Mouse (Mus musculus) urinary bladder, postnatal 4 days (tissue): ENCODE measurements around the gene Ppp1r10.
A peak's percentile ranks its signal among the peaks of the same experiment; 100 is the strongest.

ENCODE experiments used
- DNase-seq, 2 experiments: peaks; one replicate each; pipeline ENCODE4 v3.0.0; 2021 to 2022; ENCODE audit warnings: low spot score in 2 of 2

Gene Ppp1r10

GRCm38 (mm10) chr17:35916297-35917142 lies at the start of gene Ppp1r10, which contains the start of gene Mrps18b:
Gene Ppp1r10 (plus strand): TSS chr17:35916434.
Gene Mrps18b (minus strand): TSS chr17:35916389.
- DNase-seq, result peak; percentile 99

GRCm38 (mm10) chr17:35866911-35867890 lies 49.0 kb upstream of the Ppp1r10 start:
- DNase-seq, result no peak

- no peak for DNase-seq
Measured at GRCm38 (mm10) chr17:35868165-35868820, 47.9 kb upstream of the Ppp1r10 start.

DNA sequence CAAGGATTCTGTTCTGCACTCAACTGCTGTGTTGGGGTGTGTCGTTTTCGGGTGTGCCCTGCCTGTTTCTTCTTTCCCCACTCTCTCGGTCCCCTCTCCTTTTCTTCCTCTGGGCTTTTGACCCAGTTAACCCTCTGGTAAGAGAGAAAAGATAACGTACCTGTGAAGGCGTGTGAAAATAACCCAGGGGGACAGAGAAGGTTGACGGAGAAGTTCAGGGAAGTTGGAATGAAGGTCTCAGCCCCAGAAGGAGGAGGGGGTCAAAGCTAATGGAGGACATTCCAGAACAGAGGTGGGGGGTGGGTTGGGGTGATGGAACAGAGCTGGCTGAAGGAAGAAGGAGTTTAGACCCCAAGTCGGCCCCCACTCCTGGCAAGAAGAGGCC lies 47.3 kb upstream of the Ppp1r10 start:
- no peak for DNase-seq

GRCm38 (mm10) chr17:35869346-35870067 lies 46.7 kb upstream of the Ppp1r10 start:
- DNase-seq, result no peak

- no peak for DNase-seq
Measured at GRCm38 (mm10) chr17:35870151-35870883, 45.9 kb upstream of the Ppp1r10 start.

GRCm38 (mm10) chr17:35870884-35871696 lies 45.1 kb upstream of the Ppp1r10 start:
- no peak for DNase-seq

DNA sequence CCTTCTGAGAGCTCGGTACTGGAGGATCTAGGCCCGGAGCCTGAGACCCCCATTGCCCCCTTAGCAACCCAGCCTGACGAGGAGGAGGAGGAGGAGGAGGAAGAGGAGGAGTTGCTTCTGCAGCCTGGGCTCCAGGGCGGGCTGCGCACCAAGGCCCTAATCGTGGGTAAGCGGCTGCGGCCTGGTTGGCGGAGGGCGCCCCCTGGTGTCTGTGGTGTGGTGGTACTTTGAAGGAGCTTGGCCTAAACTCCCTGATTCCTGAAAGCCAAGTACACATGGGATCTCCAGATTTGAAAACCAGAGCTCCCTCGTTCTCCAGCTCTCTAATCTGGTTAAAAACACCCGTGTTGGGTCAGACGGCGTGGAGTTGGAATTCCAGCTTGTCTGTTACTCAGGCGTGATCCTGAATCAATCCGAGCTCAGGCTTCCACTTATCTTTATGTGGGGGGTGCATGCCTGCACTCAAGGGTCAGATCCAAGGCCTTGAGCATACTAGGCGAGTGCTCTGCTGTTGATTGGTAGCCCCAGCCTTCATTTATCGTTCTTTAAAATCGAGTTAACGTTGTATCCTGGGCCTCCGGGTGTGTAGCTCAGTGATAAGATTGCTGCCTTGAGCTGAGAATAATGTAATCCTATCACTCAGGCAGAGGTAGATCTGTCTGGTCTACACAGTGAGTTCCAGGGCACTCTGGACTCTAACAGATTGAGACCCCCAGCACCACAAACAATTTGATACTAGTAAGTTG lies 42.3 kb upstream of the Ppp1r10 start:
- peak; percentile 86 to 92 for DNase-seq

GRCm38 (mm10) chr17:35874721-35875120 lies 41.5 kb upstream of the Ppp1r10 start:
- no peak for DNase-seq

- DNase-seq, result peak; percentile 88 to 95
Measured at GRCm38 (mm10) chr17:35879245-35880057, 36.8 kb upstream of the Ppp1r10 start, which contains the start of gene Dhx16. Gene Dhx16 (plus strand): TSS chr17:35879819.

DNA sequence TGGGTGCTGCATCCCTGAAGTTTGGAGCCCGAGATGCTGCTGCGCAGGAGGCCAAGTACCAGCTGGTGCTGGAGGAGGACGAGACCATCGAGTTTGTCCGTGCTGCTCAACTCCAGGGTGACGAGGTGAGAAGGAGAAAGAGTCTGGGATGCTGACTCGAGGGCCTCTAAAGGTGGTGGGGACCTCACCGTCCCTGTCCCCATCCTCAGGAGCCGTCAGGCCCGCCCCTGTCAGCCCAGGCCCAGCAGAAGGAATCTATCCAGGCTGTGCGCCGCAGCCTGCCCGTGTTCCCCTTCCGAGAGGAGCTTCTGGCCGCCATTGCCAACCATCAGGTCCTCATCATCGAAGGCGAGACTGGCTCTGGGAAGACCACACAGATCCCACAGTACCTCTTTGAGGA lies 33.3 kb upstream of the Ppp1r10 start:
- DNase-seq, result no peak

DNA sequence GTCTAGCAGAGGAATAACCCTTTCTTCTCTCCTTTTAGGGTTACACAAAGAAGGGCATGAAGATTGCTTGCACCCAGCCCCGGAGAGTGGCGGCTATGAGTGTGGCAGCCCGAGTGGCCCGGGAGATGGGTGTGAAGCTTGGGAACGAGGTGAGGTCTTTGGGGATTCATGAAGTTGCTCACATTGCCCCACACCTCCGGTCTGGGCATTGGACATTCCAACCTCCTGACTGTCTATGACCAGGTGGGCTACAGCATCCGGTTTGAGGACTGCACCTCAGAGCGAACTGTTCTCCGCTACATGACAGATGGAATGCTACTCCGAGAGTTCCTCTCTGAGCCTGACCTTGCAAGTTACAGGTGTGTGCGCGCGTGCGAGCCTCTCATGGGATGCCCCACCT lies 32.5 kb upstream of the Ppp1r10 start:
- no peak for DNase-seq

- no peak for DNase-seq
Measured at GRCm38 (mm10) chr17:35887725-35888124, 28.5 kb upstream of the Ppp1r10 start.

DNA sequence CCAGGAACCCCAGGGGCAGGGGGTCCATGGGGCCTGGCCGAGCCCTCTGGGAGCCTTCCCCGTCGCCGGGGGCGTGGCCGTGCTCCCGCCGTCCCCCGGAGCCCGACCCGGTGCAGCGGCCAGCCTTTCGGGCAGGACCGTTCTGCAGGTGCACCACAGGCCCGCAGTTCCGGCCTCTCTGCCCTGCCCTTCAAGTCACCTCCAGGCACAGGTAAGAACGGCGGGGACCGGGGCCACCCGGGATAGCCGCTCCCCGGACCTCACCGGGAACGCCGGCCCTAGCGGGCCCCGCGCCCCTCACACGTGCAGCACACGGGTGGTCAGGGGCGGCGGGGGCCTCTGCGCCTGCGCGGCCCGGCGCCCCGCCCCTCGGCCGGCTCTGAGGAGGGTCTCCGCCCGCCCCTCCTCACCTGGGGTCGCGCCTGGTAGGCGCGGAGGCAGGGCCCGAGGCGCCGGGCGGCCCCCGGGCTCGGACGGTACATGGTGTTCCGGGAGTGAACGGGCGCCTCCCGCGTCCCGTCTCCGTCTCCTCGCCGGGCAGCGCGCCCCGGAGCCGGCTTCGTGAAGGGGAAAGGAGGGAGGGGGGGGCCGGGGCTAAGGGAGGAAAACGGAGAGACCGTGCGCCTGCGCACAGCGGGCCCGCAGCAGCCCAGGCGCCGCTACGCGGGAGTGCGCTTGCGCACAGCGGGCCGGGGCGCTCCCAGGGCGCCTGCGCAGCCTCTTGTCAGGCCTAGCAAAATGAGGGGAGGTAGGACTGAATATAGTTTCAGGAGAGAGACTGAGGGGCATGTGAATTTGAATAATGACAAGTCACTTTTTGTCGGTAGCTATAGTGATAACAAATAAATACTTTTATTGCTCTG lies 19.2 kb upstream of the Ppp1r10 start, which contains the start of gene 2310061I04Rik:
TSS of gene 2310061I04Rik (minus strand) at position 651 of the 863 bp plus-strand sequence.
- DNase-seq, result peak; percentile 84 to 90

GRCm38 (mm10) chr17:35897644-35898573 lies 18.3 kb upstream of the Ppp1r10 start:
- DNase-seq, result no peak

DNA sequence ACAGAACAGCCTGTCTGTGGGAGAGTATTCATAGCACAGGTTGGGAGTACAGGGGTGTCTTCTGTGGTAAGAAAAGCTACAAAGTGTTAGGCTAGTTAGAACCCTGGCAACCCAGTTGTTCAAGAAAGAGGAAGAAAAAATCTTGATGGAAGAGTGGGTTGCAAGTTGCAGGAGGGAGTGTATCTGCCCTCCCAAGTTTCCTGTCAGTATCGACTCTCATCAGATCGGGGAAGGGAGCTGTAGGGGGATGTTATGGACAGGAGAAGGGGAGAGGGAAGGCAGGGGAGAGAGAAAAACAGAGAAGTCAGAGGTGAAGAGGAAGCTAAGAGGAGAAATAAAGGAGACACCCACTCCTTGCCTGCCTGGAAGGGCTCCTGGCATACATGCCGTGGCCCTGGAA lies 15.6 kb upstream of the Ppp1r10 start:
- no peak for DNase-seq
